ENCODE assay signal across 21 mouse cellular contexts in genomic region chr16:7129591-7129990, GRCm38 (mm10).
DNase-seq lines count a peak whose midpoint lies in the region; ATAC-seq and TF ChIP-seq lines count a peak whose summit lies in the region.
"Had no signal": no experiment of that assay in that cellular context is flagged by ENCODE, and none has a peak within 500 bp of the region (broad histone marks: within the 10 kb centered on the region; RNA-seq: fewer than 3 reads in every experiment).

No protein-coding gene starts in this region.

- no peak overlapping the region for H3K9ac ChIP-seq in neural tube, embryonic 15.5 days (replicated peaks)
- H3K9ac ChIP-seq: embryonic facial prominence, embryonic 13.5 days; forebrain, embryonic 13.5 days; forebrain, postnatal 0 days; heart, embryonic 13.5 days; hindbrain, embryonic 12.5 days had no signal

- no peaks in the 10 kb centered on the region for H3K27me3 ChIP-seq in cerebellum, adult 2 months (ENCODE audit: control insufficient read depth, insufficient read depth, low read length)
- no peaks in the 10 kb centered on the region for H3K27me3 ChIP-seq in neural tube, embryonic 15.5 days (replicated peaks)
- H3K27me3 ChIP-seq: embryonic facial prominence, embryonic 13.5 days; forebrain, embryonic 13.5 days; hindbrain, embryonic 12.5 days had no signal

- no peak overlapping the region for H3K27ac ChIP-seq in cerebellum, adult 2 months (ENCODE audit: insufficient read depth, low read length)
- peak overlapping the region; percentile 77 for H3K27ac ChIP-seq in layer of hippocampus, adult 2 months
- H3K27ac ChIP-seq in neural tube, embryonic 15.5 days (replicated peaks): peak overlapping the region; percentile 62
- H3K27ac ChIP-seq: embryonic facial prominence, embryonic 13.5 days; forebrain, embryonic 13.5 days; heart, embryonic 13.5 days; hindbrain, embryonic 12.5 days had no signal

- peak; percentile 25 to 42 for DNase-seq in cerebellum, adult 2 months
- DNase-seq in cerebellum, postnatal 10 days: no peak
- no peak for DNase-seq in layer of hippocampus, adult 2 months (ENCODE audit: low spot score in 2 of 2)
- DNase-seq in layer of hippocampus, adult 9-11 months: no peak
- peak; percentile 5 for DNase-seq in 3T3-L1 (ENCODE audit: low read depth, low spot score)
- no peak for DNase-seq in c-Kit-positive CD71-positive TER-119-positive erythroid progenitor cells, embryonic 14.5 days (ENCODE audit: low spot score)
- DNase-seq: adrenal gland, adult 2 months; adrenal gland, postnatal 25 days; cerebellum, adult 11 months; cerebellum, adult 9-10 months; cerebellum, postnatal 36 days; forebrain, postnatal 0 days; gastrocnemius, postnatal 25 days; heart, adult 11 months; heart, postnatal 4 days had no signal

- TF ChIP-seq POLR2A in cerebellum, adult 2 months (IDR thresholded peaks at IDR 0.05; ENCODE audit: borderline replicate concordance, insufficient read depth, low read length): no peak

- no peak for ATAC-seq in neural tube, embryonic 15.5 days (ENCODE audit: low FRiP score)
- ATAC-seq: forebrain, embryonic 13.5 days; forebrain, postnatal 0 days; hindbrain, embryonic 16.5 days had no signal

- 45% methylated on average over 5 of the region's 5 CpGs for WGBS in cerebellum, adult 2 months
- 93% methylated on average over 5 of the region's 5 CpGs for WGBS in neural tube, embryonic 15.5 days

- H3K4me3 ChIP-seq in cerebellum, adult 2 months (replicated peaks; ENCODE audit: insufficient read depth, low read depth, low read length): no peak overlapping the region
- no peak overlapping the region for H3K4me3 ChIP-seq in layer of hippocampus, adult 2 months
- no peak overlapping the region for H3K4me3 ChIP-seq in neural tube, embryonic 15.5 days (replicated peaks)
- H3K4me3 ChIP-seq: embryonic facial prominence, embryonic 13.5 days; forebrain, embryonic 13.5 days; heart, embryonic 13.5 days; hindbrain, embryonic 12.5 days had no signal

- no peaks in the 10 kb centered on the region for H3K36me3 ChIP-seq in neural tube, embryonic 15.5 days
- H3K36me3 ChIP-seq: embryonic facial prominence, embryonic 13.5 days; heart, embryonic 13.5 days; hindbrain, embryonic 12.5 days had no signal

- H3K9me3 ChIP-seq in neural tube, embryonic 15.5 days (replicated peaks): no peaks in the 10 kb centered on the region
- H3K9me3 ChIP-seq: embryonic facial prominence, embryonic 13.5 days; forebrain, embryonic 13.5 days; heart, embryonic 13.5 days; hindbrain, embryonic 12.5 days had no signal

- no peak for TF ChIP-seq CTCF in cerebellum, adult 2 months (IDR thresholded peaks at IDR 0.05; ENCODE audit: borderline replicate concordance, insufficient read depth, low read depth, low read length)
- no peak for TF ChIP-seq CTCF in layer of hippocampus, adult 2 months (conservative IDR thresholded peaks at IDR 0.05)

- no peak overlapping the region for H3K4me2 ChIP-seq in neural tube, embryonic 15.5 days
- H3K4me2 ChIP-seq: embryonic facial prominence, embryonic 13.5 days; forebrain, embryonic 13.5 days; heart, embryonic 13.5 days; hindbrain, embryonic 12.5 days had no signal

- peaks cover 37% of the 10 kb centered on the region for H3K4me1 ChIP-seq in cerebellum, adult 2 months (ENCODE audit: control insufficient read depth, insufficient read depth, low read length)
- H3K4me1 ChIP-seq in neural tube, embryonic 15.5 days: peaks cover 24% of the 10 kb centered on the region
- H3K4me1 ChIP-seq: embryonic facial prominence, embryonic 13.5 days; forebrain, embryonic 13.5 days; hindbrain, embryonic 12.5 days had no signal

Comparison
In these comparisons a context has a peak if more than half of its experiments do, and no peak if none do; other contexts are left out.
1. DNase-seq: peak in cerebellum, adult 2 months (2 of 2) and 3T3-L1 (single experiment); none in cerebellum, postnatal 10 days (0 of 2), layer of hippocampus, adult 2 months (0 of 2), layer of hippocampus, adult 9-11 months (single experiment) and c-Kit-positive CD71-positive TER-119-positive erythroid progenitor cells, embryonic 14.5 days (single experiment).